Mouse (Mus musculus): ENCODE results near the gene Ahrr. TPM values are rescaled to one million over a fixed set of nuclear protein-coding genes. Genes with fewer than 3 reads are reported as not detected.

The Ahrr gene
- polyA plus RNA-seq, 1 experiment = 0.37 TPM

DNA sequence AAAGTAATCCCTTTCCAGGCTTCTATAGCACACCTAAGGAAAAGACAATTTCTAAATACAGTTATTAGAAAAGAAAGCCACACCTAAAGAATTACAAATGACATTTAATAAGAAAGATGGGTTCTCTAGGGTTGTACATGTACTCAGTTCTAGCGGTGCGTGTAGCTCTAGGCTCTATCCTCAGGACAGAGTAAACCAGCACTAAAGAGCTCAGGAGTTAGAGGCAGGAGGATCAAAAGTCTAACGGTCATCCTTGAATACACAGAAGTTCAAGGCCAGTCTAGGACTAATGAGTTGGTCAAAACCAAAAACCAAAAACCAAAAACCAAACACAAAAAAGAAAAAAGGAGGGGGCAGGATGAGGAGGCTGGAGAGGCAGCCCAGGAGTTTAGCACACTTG, 22.5 kb upstream of the Ahrr start:
- no peak overlapping the region for H3K27ac ChIP-seq (ENCODE audit: insufficient read depth, low read length)
- H3K36me3 ChIP-seq (ENCODE audit: control insufficient read depth, insufficient read depth, low read length, poor library complexity, severe bottlenecking) = peaks cover 8% of the 10 kb centered on the region
- H3K4me1 ChIP-seq (ENCODE audit: control insufficient read depth, insufficient read depth, low read length) = no peaks in the 10 kb centered on the region
- no peaks in the 10 kb centered on the region for H3K27me3 ChIP-seq (ENCODE audit: control insufficient read depth, insufficient read depth, low read length, poor library complexity, severe bottlenecking)
- no peak for TF ChIP-seq POLR2A (IDR thresholded peaks at IDR 0.05; ENCODE audit: insufficient read depth, low read length)
- TF ChIP-seq EP300 (IDR thresholded peaks at IDR 0.05; ENCODE audit: insufficient read depth, low read depth, low read length) = no peak
- TF ChIP-seq CTCF (IDR thresholded peaks at IDR 0.05; ENCODE audit: low read depth, low read length) = no peak
- no peak overlapping the region for H3K9ac ChIP-seq (ENCODE audit: low read depth, poor library complexity, severe bottlenecking)
- H3K4me3 ChIP-seq (ENCODE audit: low read depth, low read length) = no peak overlapping the region
- no peaks in the 10 kb centered on the region for H3K9me3 ChIP-seq (replicated peaks; ENCODE audit: control insufficient read depth, insufficient read depth, low read length, poor library complexity, severe bottlenecking)

DNA sequence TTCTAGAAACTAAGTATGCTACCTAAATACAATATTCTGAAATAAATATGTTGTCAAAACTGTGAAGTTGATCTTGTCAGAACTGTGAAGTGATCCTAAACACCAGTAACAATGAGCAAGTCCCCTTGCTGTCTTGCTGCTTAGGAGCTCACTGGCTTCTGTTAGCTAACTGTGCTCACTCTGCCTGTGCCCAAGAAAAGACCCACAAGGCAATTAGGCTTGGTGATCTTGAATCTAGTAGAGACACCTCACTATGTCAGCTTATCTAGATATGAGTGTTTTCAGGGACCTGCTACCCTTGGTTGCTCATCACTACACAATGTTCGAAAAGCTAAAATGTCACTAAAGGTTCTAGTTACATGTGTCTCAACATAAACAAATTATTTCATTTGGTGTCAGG, 13.6 kb upstream of the Ahrr start:
- no peak overlapping the region for H3K9ac ChIP-seq (ENCODE audit: low read depth, poor library complexity, severe bottlenecking)
- H3K4me1 ChIP-seq (ENCODE audit: control insufficient read depth, insufficient read depth, low read length) = no peaks in the 10 kb centered on the region
- H3K36me3 ChIP-seq (ENCODE audit: control insufficient read depth, insufficient read depth, low read length, poor library complexity, severe bottlenecking) = peaks cover 30% of the 10 kb centered on the region
- no peaks in the 10 kb centered on the region for H3K27me3 ChIP-seq (ENCODE audit: control insufficient read depth, insufficient read depth, low read length, poor library complexity, severe bottlenecking)
- TF ChIP-seq CTCF (IDR thresholded peaks at IDR 0.05; ENCODE audit: low read depth, low read length) (no peak), EP300 (IDR thresholded peaks at IDR 0.05; ENCODE audit: insufficient read depth, low read depth, low read length) (no peak), POLR2A (IDR thresholded peaks at IDR 0.05; ENCODE audit: insufficient read depth, low read length) (no peak)
- no peaks in the 10 kb centered on the region for H3K9me3 ChIP-seq (replicated peaks; ENCODE audit: control insufficient read depth, insufficient read depth, low read length, poor library complexity, severe bottlenecking)
- H3K4me3 ChIP-seq (ENCODE audit: low read depth, low read length) = no peak overlapping the region
- H3K27ac ChIP-seq (ENCODE audit: insufficient read depth, low read length) = no peak overlapping the region

DNA sequence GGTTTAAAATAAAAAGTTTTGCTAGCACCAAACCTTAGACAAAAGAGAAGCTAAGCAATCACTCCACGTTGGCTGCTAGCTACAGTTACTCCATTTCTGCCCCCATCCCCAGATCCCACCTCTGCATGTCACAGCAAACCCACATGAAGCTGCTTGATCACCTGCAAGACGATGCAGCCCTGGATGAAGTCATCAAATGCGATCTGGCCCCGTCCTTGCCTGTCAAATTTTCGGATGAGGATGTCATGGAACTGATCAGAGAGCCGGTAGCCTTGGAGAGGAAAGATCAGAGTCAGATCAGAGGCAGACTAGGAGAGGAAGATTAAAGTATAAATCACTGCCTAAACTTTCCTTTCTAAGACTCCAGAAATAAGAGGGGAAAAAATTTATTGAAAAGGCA, 13.2 kb upstream of the Ahrr start:
- TF ChIP-seq POLR2A (IDR thresholded peaks at IDR 0.05; ENCODE audit: insufficient read depth, low read length) = no peak
- no peak for TF ChIP-seq CTCF (IDR thresholded peaks at IDR 0.05; ENCODE audit: low read depth, low read length)
- no peak for TF ChIP-seq EP300 (IDR thresholded peaks at IDR 0.05; ENCODE audit: insufficient read depth, low read depth, low read length)

DNA sequence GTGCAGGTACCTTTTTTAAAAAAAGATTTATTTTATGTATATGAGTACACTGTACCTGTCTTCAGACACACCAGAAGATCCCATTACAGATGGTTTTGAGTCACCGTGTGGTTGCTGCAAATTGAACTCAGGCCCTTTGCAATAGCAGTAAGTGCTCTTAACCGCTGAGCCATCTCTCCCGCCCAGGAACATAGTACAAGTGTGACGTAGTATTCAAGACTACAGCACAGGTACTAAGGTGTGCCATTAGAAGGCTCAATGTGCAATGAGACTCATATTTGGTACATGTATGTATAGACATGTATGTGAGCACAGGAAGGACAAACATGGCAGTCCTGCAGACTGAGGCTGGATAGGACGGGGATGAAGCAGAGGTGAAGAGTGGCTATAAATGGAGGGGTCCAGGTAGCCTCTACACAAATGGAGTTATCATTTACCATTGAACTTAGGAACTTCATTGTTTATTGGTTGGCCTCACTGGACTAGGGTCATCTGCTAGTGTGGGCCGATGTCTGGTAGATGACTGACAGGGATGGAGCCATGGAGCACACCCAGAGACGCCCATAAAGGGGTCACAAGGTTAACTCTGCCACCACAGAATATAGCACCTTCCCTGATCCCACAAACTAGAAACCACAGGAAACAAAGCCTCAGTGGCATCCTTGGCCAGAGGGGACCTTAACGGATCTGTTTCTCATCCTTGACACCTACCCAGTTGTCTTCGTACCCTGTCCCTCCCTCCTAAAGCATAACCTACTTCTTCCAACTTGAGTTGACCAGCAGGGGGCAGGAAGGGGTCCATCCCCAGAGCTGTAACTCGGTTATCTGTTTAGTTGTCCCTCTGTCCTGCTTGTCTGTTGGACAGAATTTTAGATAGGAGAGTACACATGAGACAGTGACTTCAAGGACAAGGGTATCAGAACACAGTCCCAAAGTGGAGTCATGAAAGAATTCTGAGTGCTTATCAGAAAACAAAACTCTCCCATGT, 10.2 kb upstream of the Ahrr start:
- Histone ChIP-seq H3K27ac (ENCODE audit: insufficient read depth, low read length) (no peak overlapping the region), H3K4me1 (ENCODE audit: control insufficient read depth, insufficient read depth, low read length) (no peaks in the 10 kb centered on the region), H3K36me3 (ENCODE audit: control insufficient read depth, insufficient read depth, low read length, poor library complexity, severe bottlenecking) (peaks cover 21% of the 10 kb centered on the region), H3K9me3 (replicated peaks; ENCODE audit: control insufficient read depth, insufficient read depth, low read length, poor library complexity, severe bottlenecking) (no peaks in the 10 kb centered on the region), H3K9ac (ENCODE audit: low read depth, poor library complexity, severe bottlenecking) (no peak overlapping the region), H3K4me3 (ENCODE audit: low read depth, low read length) (no peak overlapping the region), H3K27me3 (ENCODE audit: control insufficient read depth, insufficient read depth, low read length, poor library complexity, severe bottlenecking) (no peaks in the 10 kb centered on the region)
- TF ChIP-seq POLR2A (IDR thresholded peaks at IDR 0.05; ENCODE audit: insufficient read depth, low read length) (no peak), CTCF (IDR thresholded peaks at IDR 0.05; ENCODE audit: low read depth, low read length) (peak; percentile 44)

More for the DNA sequence above, 13.2 kb upstream of the Ahrr start:
- H3K4me3 ChIP-seq (ENCODE audit: low read depth, low read length) = no peak overlapping the region
- H3K4me1 ChIP-seq (ENCODE audit: control insufficient read depth, insufficient read depth, low read length) = no peaks in the 10 kb centered on the region
- no peak overlapping the region for H3K9ac ChIP-seq (ENCODE audit: low read depth, poor library complexity, severe bottlenecking)
- no peaks in the 10 kb centered on the region for H3K27me3 ChIP-seq (ENCODE audit: control insufficient read depth, insufficient read depth, low read length, poor library complexity, severe bottlenecking)
- H3K36me3 ChIP-seq (ENCODE audit: control insufficient read depth, insufficient read depth, low read length, poor library complexity, severe bottlenecking) = peaks cover 30% of the 10 kb centered on the region
- no peaks in the 10 kb centered on the region for H3K9me3 ChIP-seq (replicated peaks; ENCODE audit: control insufficient read depth, insufficient read depth, low read length, poor library complexity, severe bottlenecking)
- H3K27ac ChIP-seq (ENCODE audit: insufficient read depth, low read length) = no peak overlapping the region

DNA sequence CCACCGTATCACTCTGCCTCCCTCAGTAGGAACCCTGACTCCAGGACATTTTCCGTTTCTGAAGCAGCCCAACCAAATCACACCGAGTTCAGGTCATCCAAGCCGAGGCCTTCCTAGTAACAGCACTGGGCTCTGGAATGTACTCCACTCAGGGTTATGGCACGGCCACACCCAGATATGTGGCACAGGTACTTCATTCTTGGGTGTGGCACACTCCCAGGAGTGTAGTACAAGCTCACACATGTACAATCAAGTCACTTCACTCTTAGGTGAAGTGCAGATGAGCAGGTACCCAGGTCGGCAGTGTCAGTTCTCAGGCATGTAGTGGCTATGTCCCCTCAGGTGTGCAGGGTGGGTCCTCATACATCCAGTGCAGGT, 9.5 kb upstream of the Ahrr start:
- H3K4me1 ChIP-seq (ENCODE audit: control insufficient read depth, insufficient read depth, low read length) = no peaks in the 10 kb centered on the region

DNA sequence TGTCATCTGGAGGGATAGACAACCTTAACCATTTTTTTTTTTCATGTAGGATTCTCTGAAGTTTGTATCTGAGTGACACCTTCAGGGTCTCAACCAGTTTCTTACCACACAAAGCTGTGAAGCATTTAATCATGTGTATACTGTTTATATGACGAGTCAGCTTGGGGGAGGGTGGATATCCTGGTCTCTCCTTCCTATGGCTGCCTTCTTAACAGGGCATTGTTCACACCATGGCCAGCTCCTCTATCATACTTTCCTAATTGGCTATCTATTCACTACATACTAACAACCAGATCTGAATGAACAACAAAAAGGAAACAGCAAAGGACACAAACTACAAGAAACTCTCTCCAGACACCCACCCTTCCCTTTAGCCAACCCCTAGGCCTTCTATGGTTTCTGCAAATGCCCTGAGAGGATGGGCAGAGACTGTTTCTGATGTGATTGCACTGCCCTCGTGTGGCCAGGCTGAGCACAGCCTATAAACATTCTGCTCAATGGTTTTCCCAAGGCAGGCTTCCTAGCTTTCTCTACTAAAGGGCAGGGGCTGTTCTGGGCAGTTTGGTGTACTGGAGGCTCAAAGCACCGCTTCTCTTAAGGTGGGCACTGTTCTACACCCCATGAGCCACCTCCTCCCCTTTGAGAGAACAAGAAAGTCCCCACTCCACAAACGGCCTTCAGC, 8.9 kb upstream of the Ahrr start:
- TF ChIP-seq CTCF (IDR thresholded peaks at IDR 0.05; ENCODE audit: low read depth, low read length) (peak; percentile 97), EP300 (IDR thresholded peaks at IDR 0.05; ENCODE audit: insufficient read depth, low read depth, low read length) (no peak), POLR2A (IDR thresholded peaks at IDR 0.05; ENCODE audit: insufficient read depth, low read length) (no peak)
- no peaks in the 10 kb centered on the region for H3K4me1 ChIP-seq (ENCODE audit: control insufficient read depth, insufficient read depth, low read length)
- no peaks in the 10 kb centered on the region for H3K9me3 ChIP-seq (replicated peaks; ENCODE audit: control insufficient read depth, insufficient read depth, low read length, poor library complexity, severe bottlenecking)
- H3K27ac ChIP-seq (ENCODE audit: insufficient read depth, low read length) = no peak overlapping the region
- no peak overlapping the region for H3K4me3 ChIP-seq (ENCODE audit: low read depth, low read length)
- H3K36me3 ChIP-seq (ENCODE audit: control insufficient read depth, insufficient read depth, low read length, poor library complexity, severe bottlenecking) = peaks cover 14% of the 10 kb centered on the region
- no peaks in the 10 kb centered on the region for H3K27me3 ChIP-seq (ENCODE audit: control insufficient read depth, insufficient read depth, low read length, poor library complexity, severe bottlenecking)
- no peak overlapping the region for H3K9ac ChIP-seq (ENCODE audit: low read depth, poor library complexity, severe bottlenecking)

More for the DNA sequence above, 9.5 kb upstream of the Ahrr start:
- H3K9ac ChIP-seq (ENCODE audit: low read depth, poor library complexity, severe bottlenecking) = no peak overlapping the region
- H3K36me3 ChIP-seq (ENCODE audit: control insufficient read depth, insufficient read depth, low read length, poor library complexity, severe bottlenecking) = peaks cover 15% of the 10 kb centered on the region
- no peak overlapping the region for H3K27ac ChIP-seq (ENCODE audit: insufficient read depth, low read length)
- H3K9me3 ChIP-seq (replicated peaks; ENCODE audit: control insufficient read depth, insufficient read depth, low read length, poor library complexity, severe bottlenecking) = no peaks in the 10 kb centered on the region
- H3K27me3 ChIP-seq (ENCODE audit: control insufficient read depth, insufficient read depth, low read length, poor library complexity, severe bottlenecking) = no peaks in the 10 kb centered on the region
- TF ChIP-seq POLR2A (IDR thresholded peaks at IDR 0.05; ENCODE audit: insufficient read depth, low read length) = no peak
- TF ChIP-seq CTCF (IDR thresholded peaks at IDR 0.05; ENCODE audit: low read depth, low read length) = no peak
- TF ChIP-seq EP300 (IDR thresholded peaks at IDR 0.05; ENCODE audit: insufficient read depth, low read depth, low read length) = no peak
- H3K4me3 ChIP-seq (ENCODE audit: low read depth, low read length) = no peak overlapping the region
